Mouse (Mus musculus) forebrain, embryonic 11.5 days (tissue): Measurements from ENCODE around the gene Tube1. TPM values are rescaled to one million over a fixed set of nuclear protein-coding genes. Genes with fewer than 3 reads are reported as not detected.
A peak's percentile ranks its signal among the peaks of the same experiment; 100 is the strongest.

Experiments used
- ATAC-seq: fragments of 200-750 bp; cut with Nextera tagmentation; replicated peaks from 2 replicates; pipeline ENCODE4 v1.8.0; 2017; ENCODE audit warnings: moderate TSS enrichment; ENCODE audit not compliant: low FRiP score
- DNase-seq: peaks from one replicate; pipeline ENCODE4 v3.0.0-alpha.2; 2017; ENCODE audit warnings: low spot score
- H3K27ac ChIP-seq: fragments of 300-500 bp; sonication (generic); 2 replicates; pipeline ENCODE4 v1.5.1; 2014; ENCODE audit warnings: low read depth, low read length
- H3K27me3 ChIP-seq: fragments of 300-500 bp; sonication (generic); 2 replicates; pipeline ENCODE4 v1.6.1; 2014; ENCODE audit warnings: mild to moderate bottlenecking, low read length, mixed read lengths; ENCODE audit not compliant: control insufficient read depth, insufficient read depth
- H3K36me3 ChIP-seq: fragments of 300-500 bp; sonication (generic); 2 replicates; pipeline ENCODE4 v1.6.1; 2014; ENCODE audit warnings: mild to moderate bottlenecking, low read length, moderate library complexity, mixed read lengths; ENCODE audit not compliant: control insufficient read depth, insufficient read depth
- H3K4me1 ChIP-seq: fragments of 300-500 bp; sonication (generic); replicated peaks from 2 replicates; pipeline ENCODE4 v1.6.1; 2014; ENCODE audit warnings: low read length, mixed read lengths; ENCODE audit not compliant: control insufficient read depth, insufficient read depth
- H3K4me2 ChIP-seq: fragments of 300-500 bp; sonication (generic); 2 replicates; pipeline ENCODE4 v1.6.1; 2014; ENCODE audit warnings: low read depth, mild to moderate bottlenecking, low read length, moderate library complexity, mixed read lengths; ENCODE audit not compliant: severe bottlenecking
- H3K4me3 ChIP-seq: fragments of 300-500 bp; sonication (generic); 2 replicates; pipeline ENCODE4 v1.5.1; 2014; ENCODE audit warnings: low read depth, low read length
- H3K9ac ChIP-seq: fragments of 300-500 bp; sonication (generic); 2 replicates; pipeline ENCODE4 v1.6.1; 2014; ENCODE audit warnings: low read length
- H3K9me3 ChIP-seq: fragments of 300-500 bp; sonication (generic); 2 replicates; pipeline ENCODE4 v1.6.1; 2016; ENCODE audit warnings: low read length, mixed read lengths; ENCODE audit not compliant: control insufficient read depth
- WGBS: fragments of 180-500 bp; shearing (Covaris S2); extraction: QIAGEN DNeasy Blood & Tissue Kit; methylation state at CpG from one replicate; pipeline ENCODE4 v1.1.7; 2014; 5-methylcytosine and 5-hydroxymethylcytosine counted together
- polyA plus RNA-seq: library from polyadenylated mRNA; unstranded; fragments of >200 nt; fragmentation: Nextera tagmentation; extraction: Ambion mirVana; gene quantifications from 2 replicates; pipeline ENCODE4 v1.2.1, GENCODE M21; 2014

Tube1 gene
- polyA plus RNA-seq = 23.2 and 25.4 TPM in 2 replicates

DNA sequence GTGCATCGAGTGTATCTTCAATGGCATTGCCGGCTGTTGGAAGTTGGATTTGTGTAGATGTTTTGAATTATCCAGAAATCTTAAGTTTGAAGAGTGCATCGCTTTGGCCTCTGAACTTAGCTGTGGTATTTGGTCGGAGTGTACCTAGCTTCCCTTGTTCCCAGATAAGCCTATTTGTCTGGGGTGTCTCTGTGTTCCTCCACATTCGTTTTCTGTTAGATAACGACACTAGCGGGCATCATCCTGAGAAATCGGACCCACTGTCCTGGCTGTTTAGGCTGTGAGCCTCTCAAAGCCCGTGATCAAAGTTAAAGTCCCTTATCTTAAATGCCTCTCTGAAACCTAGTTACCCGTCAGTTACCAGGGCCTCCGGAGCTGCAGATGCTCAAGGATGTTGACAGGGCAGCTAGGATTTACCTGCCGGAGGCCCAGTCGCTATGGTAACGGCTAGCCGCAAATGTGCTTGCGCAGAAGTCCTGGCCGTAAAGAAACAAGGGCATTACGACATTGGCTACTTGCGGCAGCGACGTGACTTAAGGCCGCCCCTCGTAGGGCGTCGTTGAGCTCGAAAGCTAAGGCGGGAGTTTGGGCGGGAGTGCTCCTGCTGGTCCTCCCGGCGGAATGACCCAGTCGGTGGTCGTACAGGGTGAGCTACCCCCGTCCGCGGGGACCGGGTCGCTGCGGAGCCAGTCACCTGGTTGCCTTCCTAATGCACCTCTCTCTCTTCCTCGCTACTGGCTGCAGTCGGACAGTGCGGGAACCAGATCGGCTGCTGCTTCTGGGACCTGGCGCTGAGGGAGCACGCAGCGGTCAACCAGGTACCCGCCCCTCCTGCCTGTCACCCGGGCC, at the start of gene Tube1, which contains the start of gene Fam229b:
Gene Tube1, plus strand, starts transcription at position 515 of the 849 bp plus-strand sequence.
Gene Fam229b, minus strand, starts transcription at position 453 of the 849 bp plus-strand sequence.
- WGBS = 4% methylated on average over 47 of the region's 47 CpGs
- ATAC-seq (peak; percentile 92), DNase-seq (peak; percentile 91)
- Histone ChIP-seq H3K9ac (peak within 1 kb of the TSS; percentile 74), H3K27ac (peak within 1 kb of the TSS; percentile 50; the same call in 1 of the 2 replicates), H3K4me3 (peak within 1 kb of the TSS; percentile 67), H3K36me3 (no peaks in the 10 kb centered on the region; the same call in 1 of the 2 replicates), H3K9me3 (no peaks in the 10 kb centered on the region), H3K4me2 (peak within 1 kb of the TSS; percentile 74), H3K4me1 (no peaks in the 10 kb centered on the region), H3K27me3 (no peaks in the 10 kb centered on the region)

DNA sequence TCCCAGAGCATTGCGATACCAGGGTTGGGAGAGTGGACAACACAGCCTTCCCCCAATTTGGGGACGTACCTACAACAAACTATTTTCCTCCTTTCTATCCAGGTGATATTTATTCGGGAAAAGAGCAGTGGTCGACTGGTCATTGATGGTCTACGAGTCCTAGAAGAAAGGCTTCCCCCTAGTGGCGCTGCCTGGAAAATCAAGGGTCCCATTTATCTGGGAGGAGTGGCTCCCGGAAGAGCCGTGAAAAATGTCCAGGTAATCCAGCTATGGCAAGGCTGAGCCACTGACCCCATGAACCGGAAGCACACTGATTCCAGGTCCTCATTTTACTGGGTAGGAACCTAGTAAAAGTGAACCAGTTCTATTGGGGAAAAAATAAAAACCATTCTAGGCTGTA, 36.8 kb upstream of the Tube1 start:
- Histone ChIP-seq H3K4me2 (no peak overlapping the region), H3K4me3 (no peak overlapping the region), H3K9me3 (no peaks in the 10 kb centered on the region), H3K9ac (no peak overlapping the region), H3K27ac (no peak overlapping the region), H3K4me1 (no peaks in the 10 kb centered on the region), H3K36me3 (no peaks in the 10 kb centered on the region), H3K27me3 (no peaks in the 10 kb centered on the region)
- DNase-seq (no peak), ATAC-seq (no peak)
- WGBS = 85% methylated on average over 9 of the region's 9 CpGs

DNA sequence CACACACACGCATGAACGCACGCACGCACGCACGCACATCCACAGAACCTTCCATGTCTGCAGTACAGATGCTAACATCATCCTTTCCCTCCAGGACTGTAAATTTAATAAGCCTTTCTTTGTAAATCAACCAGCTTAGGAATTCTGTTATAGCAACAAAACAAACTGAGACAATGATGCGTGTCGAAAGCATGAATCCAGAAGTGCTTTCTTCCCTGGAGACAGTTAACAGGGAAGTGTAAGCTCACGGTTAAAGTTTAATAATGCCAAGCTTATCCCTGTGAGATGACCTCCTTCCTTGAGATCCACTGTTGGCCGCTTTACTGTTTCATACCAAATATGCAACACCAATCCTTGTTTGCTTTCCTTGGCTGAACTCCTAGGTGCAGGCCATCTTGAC, 35.0 kb upstream of the Tube1 start:
- no peak overlapping the region for H3K9ac ChIP-seq
- H3K36me3 ChIP-seq = no peaks in the 10 kb centered on the region
- H3K27ac ChIP-seq = no peak overlapping the region
- DNase-seq (no peak), ATAC-seq (no peak)
- H3K4me3 ChIP-seq = no peak overlapping the region
- H3K4me1 ChIP-seq = no peaks in the 10 kb centered on the region
- no peaks in the 10 kb centered on the region for H3K9me3 ChIP-seq
- no peaks in the 10 kb centered on the region for H3K27me3 ChIP-seq
- H3K4me2 ChIP-seq = no peak overlapping the region
- WGBS = 95% methylated on average over 10 of the region's 10 CpGs

DNA sequence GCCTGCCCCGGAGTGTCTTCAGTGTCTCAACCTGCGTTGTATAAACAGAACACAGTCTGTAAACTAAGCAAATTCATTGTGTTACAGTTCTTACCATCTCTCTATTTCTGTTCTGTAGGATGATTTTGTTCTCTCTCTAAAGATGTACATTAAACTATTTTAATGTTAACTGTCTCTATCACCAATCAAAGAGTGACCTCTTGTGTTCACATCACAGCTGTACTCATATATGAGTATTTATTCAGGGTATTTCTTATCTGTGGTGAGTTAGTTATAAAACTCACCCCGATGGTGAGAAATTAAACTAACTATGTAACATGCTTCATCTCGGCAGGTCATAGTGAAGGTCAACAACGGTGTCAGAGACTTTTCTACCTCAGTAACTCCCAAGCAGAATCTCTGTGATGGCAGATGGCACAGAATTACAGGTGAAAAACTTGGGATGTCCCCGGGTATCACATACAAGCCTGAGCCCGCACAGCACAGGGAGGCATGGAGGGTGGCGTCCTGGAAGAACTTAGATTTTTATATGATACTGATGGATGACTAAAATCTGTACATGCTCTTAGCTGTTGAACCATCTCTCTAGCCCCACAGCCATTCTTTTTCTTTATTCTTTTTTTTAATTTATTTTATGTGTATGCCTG, 28.9 kb upstream of the Tube1 start:
- Histone ChIP-seq H3K4me2 (no peak overlapping the region), H3K27ac (no peak overlapping the region), H3K36me3 (no peaks in the 10 kb centered on the region), H3K4me1 (no peaks in the 10 kb centered on the region; the same call in 1 of the 2 replicates), H3K27me3 (no peaks in the 10 kb centered on the region), H3K9ac (no peak overlapping the region), H3K9me3 (no peaks in the 10 kb centered on the region), H3K4me3 (no peak overlapping the region)
- DNase-seq = no peak
- ATAC-seq = no peak
- WGBS = 95% methylated on average over 8 of the region's 8 CpGs

DNA sequence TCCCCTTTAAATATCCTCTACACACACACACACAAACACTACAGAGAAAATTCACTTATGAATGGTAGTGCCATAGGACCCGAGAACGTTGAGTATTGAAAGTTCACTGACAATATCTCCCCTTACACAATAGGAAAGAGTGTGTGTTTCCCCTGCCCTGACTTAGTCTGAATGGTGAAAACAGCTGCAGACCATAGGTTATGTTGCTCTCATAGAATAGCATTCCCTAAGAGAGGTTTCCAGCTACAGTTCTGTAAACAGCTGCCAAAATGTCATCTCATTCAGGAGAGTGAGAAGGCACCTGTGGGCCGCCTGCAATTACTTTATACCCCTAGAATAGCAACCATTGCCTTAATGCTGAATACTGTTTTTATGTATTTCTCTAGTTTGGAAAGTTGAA, 27.4 kb upstream of the Tube1 start:
- Histone ChIP-seq H3K4me1 (no peaks in the 10 kb centered on the region; the same call in 1 of the 2 replicates), H3K9ac (no peak overlapping the region), H3K27ac (no peak overlapping the region), H3K4me3 (no peak overlapping the region), H3K9me3 (no peaks in the 10 kb centered on the region), H3K36me3 (no peaks in the 10 kb centered on the region), H3K4me2 (no peak overlapping the region), H3K27me3 (no peaks in the 10 kb centered on the region)
- no peak for DNase-seq
- ATAC-seq = no peak
- WGBS = 43% methylated on average over 3 of the region's 3 CpGs

DNA sequence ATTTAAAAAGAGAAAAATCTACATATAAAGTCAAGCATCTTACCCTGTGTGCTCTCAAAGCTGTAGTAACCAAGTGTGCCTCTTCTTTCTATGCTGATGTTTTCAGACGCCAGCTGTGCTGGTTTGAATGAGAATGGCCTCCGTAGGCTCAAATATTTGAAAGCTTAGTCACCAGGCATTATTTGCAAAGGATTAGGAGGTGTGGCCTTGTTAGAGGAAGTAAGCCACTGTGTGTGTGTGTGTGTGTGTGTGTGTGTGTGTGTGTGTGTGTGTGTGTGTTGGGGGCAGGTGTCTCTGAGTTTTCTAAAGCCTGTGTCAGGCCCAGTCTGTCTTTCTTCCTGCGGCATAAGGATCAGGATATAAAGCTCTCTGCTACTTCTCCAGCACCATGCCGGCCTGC, 26.8 kb upstream of the Tube1 start:
- Histone ChIP-seq H3K4me2 (no peak overlapping the region), H3K27me3 (no peaks in the 10 kb centered on the region), H3K9ac (no peak overlapping the region), H3K9me3 (no peaks in the 10 kb centered on the region), H3K36me3 (no peaks in the 10 kb centered on the region), H3K4me3 (no peak overlapping the region), H3K4me1 (no peaks in the 10 kb centered on the region; the same call in 1 of the 2 replicates), H3K27ac (no peak overlapping the region)
- DNase-seq = peak; percentile 60
- 33% methylated on average over 4 of the region's 4 CpGs for WGBS
- peak; percentile 49; the same call in 1 of the 2 replicates for ATAC-seq

DNA sequence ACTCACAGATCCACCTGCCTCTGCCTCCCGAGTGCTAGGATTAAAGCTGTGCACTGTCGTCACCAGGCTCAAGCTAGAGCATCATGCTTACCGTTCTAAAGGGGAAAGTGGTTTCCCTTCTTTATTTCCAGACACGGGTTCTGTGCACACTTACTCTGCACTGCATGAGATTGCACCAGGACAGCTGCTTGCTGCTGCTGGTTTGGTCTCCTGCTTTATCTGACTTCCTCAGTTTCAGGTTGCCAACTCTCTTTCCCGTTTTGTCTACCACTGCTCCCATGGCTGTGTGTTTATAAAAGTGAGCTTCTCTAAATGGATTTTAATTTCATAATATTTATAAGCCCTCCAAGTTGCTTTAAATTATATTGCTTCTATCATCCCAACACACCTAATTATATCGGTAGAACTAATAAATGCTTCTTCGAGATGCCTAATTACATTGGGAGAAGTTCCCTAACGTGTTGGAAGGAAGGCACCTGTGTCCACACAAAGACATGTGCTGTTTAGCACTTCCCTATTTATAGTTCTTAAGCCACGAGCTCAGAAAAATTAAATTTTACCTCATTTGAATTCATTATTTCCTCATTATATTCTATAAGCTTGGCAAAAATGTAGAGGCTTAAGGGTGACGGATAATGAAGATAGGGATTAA, 24.8 kb upstream of the Tube1 start:
- no peaks in the 10 kb centered on the region for H3K9me3 ChIP-seq
- no peaks in the 10 kb centered on the region for H3K27me3 ChIP-seq
- H3K36me3 ChIP-seq = no peaks in the 10 kb centered on the region
- ATAC-seq (no peak), DNase-seq (no peak)
- WGBS = 77% methylated on average over 10 of the region's 10 CpGs
- no peak overlapping the region for H3K9ac ChIP-seq
- no peaks in the 10 kb centered on the region; the same call in 1 of the 2 replicates for H3K4me1 ChIP-seq
- H3K4me3 ChIP-seq = no peak overlapping the region
- H3K4me2 ChIP-seq = no peak overlapping the region
- no peak overlapping the region for H3K27ac ChIP-seq

DNA sequence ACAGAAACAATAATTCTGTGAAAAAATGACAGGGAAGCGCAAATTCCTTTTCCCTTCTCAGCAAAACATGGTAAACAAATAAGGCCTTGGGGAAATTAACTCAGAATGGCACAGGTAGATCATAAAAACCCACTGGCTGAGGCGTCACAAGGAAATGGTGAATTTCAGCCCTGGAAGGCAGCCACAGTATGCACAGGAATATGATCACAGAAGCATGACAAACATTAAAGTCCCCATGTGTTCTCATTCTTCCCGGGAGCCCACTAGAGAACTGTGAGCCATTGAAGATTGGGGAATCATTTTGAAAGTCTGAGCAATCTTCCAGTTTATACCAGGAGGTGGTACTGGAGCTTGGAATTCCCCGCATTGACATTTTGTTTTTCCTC, 24.3 kb upstream of the Tube1 start:
- Histone ChIP-seq H3K4me2 (no peak overlapping the region), H3K9ac (no peak overlapping the region), H3K4me3 (no peak overlapping the region), H3K9me3 (no peaks in the 10 kb centered on the region), H3K4me1 (no peaks in the 10 kb centered on the region; the same call in 1 of the 2 replicates), H3K27me3 (no peaks in the 10 kb centered on the region), H3K27ac (no peak overlapping the region), H3K36me3 (no peaks in the 10 kb centered on the region)
- 76% methylated on average over 4 of the region's 4 CpGs for WGBS
- DNase-seq = no peak
- no peak for ATAC-seq
